Mouse (Mus musculus) kidney, adult 18-20 months (tissue): ENCODE data around the gene Srprb.

ENCODE experiments used
- DNase-seq: peaks from one replicate; pipeline ENCODE4 v3.0.0; 2021

Gene Srprb

GRCm38 (mm10) chr9:103143881-103144280 is 58.1 kb downstream of the Srprb start:
- DNase-seq = no peak

GRCm38 (mm10) chr9:103141266-103141665 is 60.7 kb downstream of the Srprb start:
- no peak for DNase-seq

GRCm38 (mm10) chr9:103140384-103140783 is 61.6 kb downstream of the Srprb start:
- DNase-seq = no peak

GRCm38 (mm10) chr9:103139481-103139880 is 62.5 kb downstream of the Srprb start:
- DNase-seq = no peak
